2 mouse cellular contexts compared by ENCODE assay signal in the genomic region with DNA sequence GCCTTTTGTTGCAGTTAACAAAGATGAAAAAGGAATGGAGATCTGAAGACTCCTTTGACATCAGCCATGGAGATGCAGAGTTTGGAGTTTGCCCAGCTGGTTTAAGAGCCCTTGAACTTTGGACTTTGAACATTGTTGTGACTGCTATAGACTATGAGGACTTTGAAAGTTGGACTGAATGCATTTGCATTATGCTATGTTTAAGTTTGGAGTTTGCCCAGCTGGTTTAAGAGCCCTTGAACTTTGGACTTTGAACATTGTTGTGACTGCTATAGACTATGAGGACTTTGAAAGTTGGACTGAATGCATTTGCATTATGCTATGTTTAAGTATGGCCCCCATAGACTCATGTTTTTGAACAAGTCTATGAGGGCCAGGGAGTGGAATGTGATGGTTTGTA. TPM values are rescaled to one million over a fixed set of nuclear protein-coding genes. Genes with fewer than 3 reads are reported as not detected.
"Had no signal": no experiment of that assay in that cellular context is flagged by ENCODE, and none has a peak within 500 bp of the region (broad histone marks: within the 10 kb centered on the region; RNA-seq: fewer than 3 reads in every experiment).

No protein-coding gene starts in this region.

RNA-seq across cellular contexts. Expression of a gene that starts 22.7 kb away (rescaled TPM):
- polyA plus RNA-seq: limb, embryonic 10.5 days; limb, embryonic 11.5 days had no signal
